Mouse (Mus musculus) embryo, embryonic 11 days (tissue): ENCODE data around the gene Actr3b.
"Not testable (repeated sequence)": the region's sequence is repeated elsewhere in the genome, so short reads cannot be mapped to it uniquely, and the experiment has no call there.

ENCODE experiments used
- DNase-seq: peaks from one replicate; pipeline ENCODE4 v3.0.0-alpha.2; 2015

The Actr3b gene

GRCm38 (mm10) chr5:25791570-25791969 is 31.8 kb downstream of the Actr3b start:
- no peak for DNase-seq

DNA sequence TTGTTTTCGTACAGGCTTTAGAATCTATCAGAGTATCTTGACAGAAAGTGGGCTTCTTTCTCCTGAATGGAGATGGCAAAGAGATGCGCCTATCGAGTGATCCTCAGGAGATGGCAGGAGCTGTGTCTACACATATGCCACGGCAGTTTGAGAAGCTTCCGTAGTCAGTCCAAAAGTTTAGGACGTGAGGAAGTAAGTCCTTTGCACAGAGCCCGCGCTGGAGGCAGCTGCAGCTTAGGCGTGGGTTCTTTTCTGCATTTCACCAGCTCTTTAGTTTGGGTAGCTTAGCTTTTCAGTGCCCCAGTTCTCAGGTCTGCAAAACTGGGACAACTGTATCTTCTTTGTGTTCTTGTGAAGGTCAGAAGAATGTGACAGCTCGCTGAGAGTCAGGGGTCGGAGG is 38.0 kb downstream of the Actr3b start:
- no peak for DNase-seq

- no peak for DNase-seq
Measured at GRCm38 (mm10) chr5:25800929-25801328, 41.1 kb downstream of the Actr3b start.

DNA sequence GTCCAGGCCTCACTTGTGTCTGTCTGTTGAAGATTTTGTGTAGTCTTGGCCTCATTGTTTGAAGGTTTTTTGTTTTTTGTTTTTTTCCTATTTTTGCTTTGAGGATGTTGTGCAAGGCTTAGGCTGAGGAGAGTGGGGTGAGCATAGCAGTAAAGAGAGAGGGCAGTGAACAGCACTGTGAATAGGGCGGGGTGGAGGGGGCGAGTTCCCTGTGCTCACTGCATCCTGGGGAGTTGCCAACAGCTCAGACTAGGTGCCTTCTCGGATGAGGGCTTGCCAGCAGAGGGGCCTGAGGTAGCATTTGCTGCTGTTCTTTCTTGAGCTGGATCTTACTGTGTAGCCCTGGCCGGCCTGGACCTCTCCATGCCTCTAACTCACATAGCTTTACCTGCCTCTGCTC is 41.9 kb downstream of the Actr3b start:
- DNase-seq = no peak

- DNase-seq = no peak
Measured at GRCm38 (mm10) chr5:25804569-25804968, 44.8 kb downstream of the Actr3b start.

GRCm38 (mm10) chr5:25812922-25813321 is 53.1 kb downstream of the Actr3b start:
- DNase-seq = no peak

DNA sequence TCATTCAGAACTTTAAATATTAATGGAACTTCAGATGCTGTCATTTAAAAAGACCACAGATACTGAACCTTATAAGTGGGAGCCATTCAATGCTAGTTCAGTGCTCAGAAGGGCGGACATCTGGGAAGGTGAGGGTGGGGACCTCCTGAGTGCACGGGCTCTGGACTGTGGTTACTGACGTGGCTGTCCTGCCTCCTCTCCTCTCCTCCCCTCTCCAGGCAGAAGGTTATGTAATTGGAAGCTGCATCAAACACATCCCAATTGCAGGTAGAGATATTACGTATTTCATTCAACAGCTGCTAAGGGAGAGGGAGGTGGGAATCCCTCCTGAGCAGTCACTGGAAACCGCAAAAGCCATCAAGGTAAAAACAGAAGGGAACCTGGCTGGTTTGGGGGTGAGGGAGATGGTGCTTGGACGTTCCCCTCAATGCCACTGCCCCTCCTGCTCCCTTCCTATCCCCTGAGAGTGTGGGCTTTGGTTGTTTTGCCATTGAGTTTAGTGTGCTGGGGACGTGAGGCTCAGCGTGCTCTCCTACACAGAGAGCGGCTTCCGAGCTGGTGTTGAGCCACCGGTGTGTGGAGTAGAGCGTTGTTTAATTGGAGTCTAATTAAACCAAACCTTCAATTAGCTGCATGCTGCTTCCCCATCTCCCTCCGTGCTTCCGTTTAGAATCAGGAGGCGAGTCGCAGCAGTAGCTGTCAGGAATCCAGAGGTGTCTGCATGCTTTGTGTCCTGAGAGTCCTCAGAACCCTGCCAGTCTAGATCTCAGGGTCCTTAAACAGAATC is 69.7 kb downstream of the Actr3b start:
- DNase-seq = no peak

GRCm38 (mm10) chr5:25830802-25831201 is 71.0 kb downstream of the Actr3b start:
- no peak for DNase-seq

DNA sequence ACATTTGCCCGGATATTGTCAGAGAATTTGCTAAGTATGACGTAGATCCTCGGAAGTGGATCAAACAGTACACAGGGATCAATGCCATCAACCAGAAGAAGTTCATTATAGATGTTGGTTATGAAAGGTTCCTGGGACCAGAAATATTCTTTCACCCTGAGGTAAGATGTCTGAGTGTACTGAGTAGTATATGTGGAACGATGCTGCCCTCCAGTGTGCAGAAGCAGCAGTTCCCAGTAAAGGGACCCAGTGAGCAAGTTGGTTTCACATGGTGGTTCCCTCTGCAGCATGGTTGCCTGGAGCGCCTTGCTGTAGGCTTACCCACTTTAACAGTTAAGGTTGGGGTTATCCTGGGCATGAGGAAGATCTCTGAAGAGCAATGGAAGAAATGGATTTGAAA is 71.8 kb downstream of the Actr3b start:
- peak; percentile 58 for DNase-seq

DNA sequence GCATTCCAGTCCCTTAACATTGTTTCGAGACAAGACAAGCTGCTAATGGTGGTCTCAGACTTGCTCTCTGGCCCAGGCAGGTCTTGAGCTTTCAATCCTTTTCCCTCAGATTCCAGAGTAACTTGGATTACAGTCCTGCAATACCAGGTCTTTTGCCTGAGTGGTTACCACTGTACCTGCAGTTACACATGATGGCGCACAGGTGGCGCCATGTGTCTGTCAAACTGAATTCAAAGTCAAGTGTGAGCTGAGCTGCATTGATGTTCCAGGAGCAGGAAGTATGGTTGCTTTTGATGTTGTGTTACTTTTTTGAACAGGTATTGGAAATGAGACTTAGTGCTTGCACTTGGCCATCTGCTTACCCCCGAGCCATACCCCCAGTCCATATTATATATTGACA is 79.6 kb downstream of the Actr3b start:
- peak; percentile 58 for DNase-seq

GRCm38 (mm10) chr5:25846558-25846957 is 86.8 kb downstream of the Actr3b start:
- no peak for DNase-seq

- DNase-seq = no peak
Measured at GRCm38 (mm10) chr5:25847154-25847553, 87.4 kb downstream of the Actr3b start.

- peak; percentile 78 for DNase-seq
Measured at GRCm38 (mm10) chr5:25848058-25848457, 88.3 kb downstream of the Actr3b start.

GRCm38 (mm10) chr5:25866201-25866600 is 106.4 kb downstream of the Actr3b start:
- DNase-seq = no peak

- no peak for DNase-seq
Measured at GRCm38 (mm10) chr5:25869880-25870279, 110.1 kb downstream of the Actr3b start.

DNA sequence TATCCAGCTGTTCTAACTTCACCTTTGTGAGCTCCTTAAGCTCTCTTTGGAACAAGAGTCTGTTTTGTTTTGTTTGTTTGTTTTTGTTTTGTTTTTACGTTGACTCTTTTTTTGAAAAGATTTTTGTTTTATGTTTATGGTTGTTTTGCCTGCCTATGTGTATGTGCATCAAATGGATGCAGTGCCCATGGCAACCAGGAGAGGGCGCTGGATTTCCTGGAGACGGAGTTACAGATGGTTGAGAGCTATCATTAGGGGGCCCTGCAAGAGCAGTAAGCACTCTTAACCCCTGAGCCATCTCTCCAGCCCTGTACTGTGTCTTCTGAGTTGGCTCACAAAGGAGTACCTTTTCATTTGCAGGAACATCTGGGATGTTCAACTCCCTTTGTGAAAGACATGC is 110.8 kb downstream of the Actr3b start:
- no peak for DNase-seq

DNA sequence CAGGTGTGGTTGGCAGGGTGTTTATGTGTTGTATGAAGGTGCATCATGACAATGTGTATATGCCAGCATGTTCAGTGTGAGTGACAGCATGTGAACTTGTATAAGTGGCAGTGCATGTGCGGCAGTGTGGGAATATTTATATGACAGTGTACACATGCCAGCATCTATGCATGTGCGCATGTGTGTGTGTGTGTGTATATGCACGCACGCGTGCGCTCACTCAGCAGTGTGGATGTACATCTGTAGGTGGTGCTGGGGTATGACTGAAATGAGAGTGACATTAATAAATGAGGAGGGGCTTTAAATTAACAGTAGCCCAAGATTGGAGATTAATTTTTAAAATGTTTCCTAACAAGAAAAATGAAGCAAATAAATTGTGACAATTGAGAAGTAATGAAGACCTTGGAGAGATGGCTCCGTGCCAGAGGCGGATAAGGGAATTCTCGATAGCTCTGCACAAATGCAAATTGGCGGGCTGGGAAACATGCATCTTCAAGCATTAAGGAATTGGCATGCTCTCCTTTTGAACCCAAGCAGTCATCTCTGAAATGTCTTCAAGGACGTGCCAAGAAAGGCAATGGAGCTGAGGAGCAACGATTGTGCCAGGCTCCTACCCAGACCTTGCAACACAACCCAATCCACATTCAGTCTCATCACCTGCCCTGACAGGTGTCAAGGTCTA is 111.7 kb downstream of the Actr3b start:
- no peak for DNase-seq

DNA sequence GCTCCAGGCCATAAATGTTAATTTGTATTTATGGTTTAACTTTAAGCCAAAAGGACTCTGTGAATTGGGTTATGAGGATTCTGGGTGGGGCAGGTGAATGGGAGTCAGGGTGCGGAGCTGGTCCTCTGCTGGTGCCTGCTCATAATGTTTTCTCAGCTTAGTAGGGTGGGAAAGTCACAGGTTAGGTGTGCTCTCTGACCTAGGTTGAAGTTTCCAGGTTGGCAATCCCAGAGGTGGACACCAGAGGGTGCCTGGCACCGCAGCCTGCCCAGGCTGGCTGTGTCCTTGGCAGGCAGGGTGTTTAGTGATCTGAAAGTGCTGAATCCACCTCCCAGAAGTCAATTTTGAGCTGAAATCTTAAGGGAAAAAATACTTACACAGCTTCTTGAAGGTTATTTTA is 113.2 kb downstream of the Actr3b start:
- DNase-seq = no peak

DNA sequence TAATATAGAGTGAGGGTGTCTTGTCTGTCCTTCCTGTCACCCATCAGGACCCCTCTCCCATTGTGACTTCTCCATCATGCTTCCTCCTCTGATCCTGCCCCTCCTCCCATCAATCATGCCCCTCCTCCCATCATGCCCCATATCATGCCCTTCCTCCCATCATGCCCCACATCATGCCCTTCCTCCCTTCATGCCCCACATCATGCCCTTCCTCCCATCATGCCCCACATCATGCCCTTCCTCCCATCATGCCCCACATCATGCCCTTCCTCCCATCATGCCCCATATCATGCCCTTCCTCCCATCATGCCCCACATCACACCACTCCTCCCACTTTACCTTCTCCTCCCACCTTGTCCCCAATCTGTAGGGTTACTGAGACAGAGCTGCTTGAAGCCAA is 116.1 kb downstream of the Actr3b start:
- not testable (repeated sequence) for DNase-seq

DNA sequence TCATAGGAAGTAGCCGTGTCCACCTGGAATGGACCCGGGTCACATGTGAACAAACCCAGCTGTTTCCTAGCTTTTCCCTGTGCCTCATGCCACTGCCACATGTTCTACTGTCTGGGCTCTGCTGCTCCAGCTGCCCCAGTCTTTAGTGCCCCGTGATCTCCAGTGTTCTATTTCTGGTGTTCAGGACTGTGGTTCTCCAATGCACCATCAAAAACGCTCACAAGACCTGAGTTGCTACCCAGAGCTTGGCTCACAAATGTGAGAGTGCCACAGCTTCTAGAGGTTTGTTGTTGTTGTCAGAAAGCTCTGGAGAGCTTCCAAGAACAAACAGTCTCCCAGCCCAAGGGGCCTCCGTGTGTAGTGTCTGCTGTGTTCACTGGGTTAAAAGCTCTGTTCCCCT is 117.5 kb downstream of the Actr3b start:
- DNase-seq = no peak

DNA sequence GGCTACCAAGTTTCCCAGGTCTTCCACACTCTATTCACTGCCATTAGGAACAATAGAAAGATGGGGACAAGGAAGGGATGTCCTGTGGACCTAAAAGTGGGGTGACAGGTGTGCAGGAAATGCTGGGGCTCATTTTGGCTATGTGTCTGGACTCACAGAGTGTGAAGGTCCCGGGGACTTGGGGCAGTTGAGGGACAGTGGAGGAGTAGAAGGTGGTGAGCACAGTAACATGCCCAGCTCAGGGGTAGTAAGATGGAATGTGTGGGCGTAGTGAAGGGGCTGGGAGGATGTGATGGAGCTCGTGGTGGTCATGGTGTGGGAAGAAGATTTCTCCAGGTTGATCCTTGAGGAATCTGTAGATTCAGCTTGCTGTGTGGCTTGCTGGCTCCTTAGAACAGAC is 118.2 kb downstream of the Actr3b start:
- no peak for DNase-seq

GRCm38 (mm10) chr5:25886708-25887107 is 126.9 kb downstream of the Actr3b start:
- no peak for DNase-seq

DNA sequence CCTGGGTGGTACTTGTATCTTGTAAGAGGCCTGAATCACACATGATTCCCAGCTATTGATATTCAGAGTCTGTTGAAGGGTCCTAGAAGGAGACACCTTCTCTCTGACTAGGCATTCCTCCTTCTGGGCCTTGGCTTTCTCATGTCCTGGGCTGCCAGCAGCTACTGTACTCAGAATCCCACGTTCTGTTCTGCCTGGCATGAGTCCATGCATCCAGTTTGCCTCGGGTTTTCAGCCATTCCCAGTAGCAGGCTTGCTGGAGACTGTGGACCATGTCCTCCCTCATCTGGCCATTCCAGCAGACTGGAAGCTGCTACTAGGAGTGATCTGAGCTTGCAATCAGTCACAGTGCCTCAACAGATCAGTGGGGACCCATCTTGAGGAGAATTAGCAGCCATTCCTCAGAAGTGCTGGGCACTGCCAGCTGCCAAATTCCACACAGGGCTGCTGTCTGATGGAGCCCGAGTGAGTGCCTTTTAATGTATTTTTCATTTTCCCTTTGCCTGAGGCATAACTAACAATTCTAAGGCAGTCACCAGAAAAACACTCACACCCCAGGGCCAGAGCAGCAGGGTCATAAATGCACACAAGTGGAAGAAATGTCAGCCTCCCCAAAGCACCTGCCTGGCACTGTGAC is 130.1 kb downstream of the Actr3b start:
- DNase-seq = no peak

DNA sequence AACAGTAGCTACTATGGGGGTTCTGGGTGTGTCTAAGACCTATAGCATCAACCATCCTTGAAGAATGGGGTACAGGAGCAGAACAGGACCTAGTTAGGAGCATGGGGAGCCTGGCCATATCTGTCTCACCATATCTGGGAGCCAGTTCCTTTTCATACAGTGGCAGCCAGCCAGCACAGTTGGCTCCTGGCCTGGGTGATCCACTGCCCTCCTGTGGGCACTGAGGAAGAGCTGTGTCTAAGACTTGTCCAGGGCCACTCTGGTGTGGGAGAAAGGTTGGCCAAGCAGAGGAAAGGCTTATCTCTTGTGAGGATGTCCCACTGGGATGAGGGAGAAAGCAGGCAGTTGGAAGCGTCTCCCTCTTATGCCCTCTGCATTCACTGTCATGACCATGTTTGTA is 131.5 kb downstream of the Actr3b start:
- no peak for DNase-seq
